Mouse (Mus musculus) G1E (cell line): ENCODE data around the gene Twist2.

Experiments
- CTCF ChIP-seq: IDR thresholded peaks from 2 replicates; pipeline ENCODE4 v1.5.1; 2012; ENCODE audit warnings: low read depth, low read length, inconsistent platforms, mixed read lengths
- GATA1 ChIP-seq: IDR thresholded peaks from 2 replicates; pipeline ENCODE4 v1.6.1; 2012; ENCODE audit warnings: borderline replicate concordance, low read length, inconsistent platforms, mixed read lengths
- GATA2 ChIP-seq: IDR thresholded peaks from 2 replicates; pipeline ENCODE4 v1.6.1; 2012; ENCODE audit warnings: low read depth, low read length, inconsistent platforms, borderline replicate concordance
- POLR2AphosphoS5 ChIP-seq: IDR thresholded peaks from 2 replicates; pipeline ENCODE4 v1.6.1; 2012; ENCODE audit warnings: low read depth, low read length, inconsistent platforms; ENCODE audit not compliant: insufficient replicate concordance
- TAL1 ChIP-seq: conservative IDR thresholded peaks from 2 replicates; pipeline ENCODE4 v1.6.1; 2012; ENCODE audit warnings: low read depth, low read length, inconsistent platforms, mixed read lengths

- no peak for TF ChIP-seq CTCF
- TF ChIP-seq POLR2AphosphoS5, result no peak
- TF ChIP-seq TAL1, result no peak
- no peak for TF ChIP-seq GATA1
- TF ChIP-seq GATA2, result no peak
Measured at GRCm38 (mm10) chr1:91883115-91883514, 81.9 kb downstream of the Twist2 start.
